Mouse (Mus musculus) hindbrain, embryonic 16.5 days (tissue): ENCODE results near the gene Sh2d7. TPM values are rescaled to one million over a fixed set of nuclear protein-coding genes. Genes with fewer than 3 reads are reported as not detected.
"Not testable (repeated sequence)": the region's sequence is repeated elsewhere in the genome, so short reads cannot be mapped to it uniquely, and the experiment has no call there.

Experiments
- ATAC-seq: fragments of 200-750 bp; cut with Nextera tagmentation; 2 replicates; pipeline ENCODE4 v1.8.0; 2017; ENCODE audit warnings: moderate TSS enrichment, moderate library complexity
- H3K27ac ChIP-seq: fragments of 300-500 bp; sonication (generic); 2 replicates; pipeline ENCODE4 v1.5.1; 2014; ENCODE audit warnings: low read depth, mild to moderate bottlenecking, control low read depth, low read length, moderate library complexity
- H3K27me3 ChIP-seq: fragments of 300-500 bp; sonication (generic); replicated peaks from 2 replicates; pipeline ENCODE4 v1.6.1; 2014; ENCODE audit warnings: low read length; ENCODE audit not compliant: control insufficient read depth, insufficient read depth
- H3K36me3 ChIP-seq: fragments of 300-500 bp; sonication (generic); 2 replicates; pipeline ENCODE4 v1.6.1; 2014; ENCODE audit warnings: mild to moderate bottlenecking, low read length, moderate library complexity, mixed read lengths; ENCODE audit not compliant: control insufficient read depth, insufficient read depth
- H3K4me1 ChIP-seq: fragments of 300-500 bp; sonication (generic); 2 replicates; pipeline ENCODE4 v1.6.1; 2014; ENCODE audit warnings: low read depth, low read length; ENCODE audit not compliant: control insufficient read depth, insufficient read depth
- H3K4me2 ChIP-seq: fragments of 300-500 bp; sonication (generic); 2 replicates; pipeline ENCODE4 v1.6.1; 2014; ENCODE audit warnings: mild to moderate bottlenecking, low read length, control low read depth, moderate library complexity
- H3K4me3 ChIP-seq: fragments of 300-500 bp; sonication (generic); 2 replicates; pipeline ENCODE4 v1.5.1; 2014; ENCODE audit warnings: mild to moderate bottlenecking, low read length, control low read depth, moderate library complexity
- H3K9ac ChIP-seq: fragments of 300-500 bp; sonication (generic); 2 replicates; pipeline ENCODE4 v1.6.1; 2014; ENCODE audit warnings: low read depth, mild to moderate bottlenecking, control low read depth, low read length, moderate library complexity
- H3K9me3 ChIP-seq: fragments of 300-500 bp; sonication (generic); 2 replicates; pipeline ENCODE4 v1.6.1; 2014; ENCODE audit warnings: mild to moderate bottlenecking, low read length, moderate library complexity; ENCODE audit not compliant: control insufficient read depth
- WGBS: fragments of 180-500 bp; shearing (Covaris S2); extraction: QIAGEN DNeasy Blood & Tissue Kit; methylation state at CpG from one replicate; pipeline ENCODE4 v1.1.7; 2014; 5-methylcytosine and 5-hydroxymethylcytosine counted together
- polyA plus RNA-seq: library from polyadenylated mRNA; unstranded; fragments of >200 nt; fragmentation: Nextera tagmentation; extraction: Ambion mirVana; gene quantifications from 2 replicates; pipeline ENCODE4 v1.2.1, GENCODE M21; 2015

Gene Sh2d7
- polyA plus RNA-seq, 1 experiment from 2014 or later = 0.05 TPM

DNA sequence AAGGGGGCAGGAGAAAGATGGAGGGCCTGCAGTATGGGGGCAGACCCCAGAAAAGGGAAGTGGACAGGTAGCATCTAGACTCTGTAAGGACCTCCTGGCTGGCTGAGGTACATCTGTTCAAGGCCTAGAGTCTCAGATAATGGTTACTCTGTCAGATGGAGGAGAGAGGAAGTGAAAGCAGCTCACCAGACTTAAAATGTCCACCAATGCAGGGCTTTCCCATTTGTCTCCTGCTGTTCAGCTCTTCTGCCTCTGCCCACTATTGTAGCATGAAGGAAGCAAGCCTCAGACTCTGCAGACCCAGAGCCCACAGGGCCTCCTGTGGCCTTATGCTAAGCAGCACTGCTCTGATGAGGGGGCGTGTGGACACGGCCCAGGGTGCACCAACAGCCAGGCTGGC lies 16.3 kb downstream of the Sh2d7 start:
- ATAC-seq = no peak
- WGBS = 83% methylated on average over 2 of the region's 2 CpGs
- Histone ChIP-seq H3K4me1 (no peaks in the 10 kb centered on the region; the same call in 1 of the 2 replicates), H3K36me3 (no peaks in the 10 kb centered on the region), H3K9me3 (no peaks in the 10 kb centered on the region), H3K4me2 (no peak overlapping the region), H3K9ac (no peak overlapping the region), H3K4me3 (no peak overlapping the region), H3K27me3 (no peaks in the 10 kb centered on the region), H3K27ac (no peak overlapping the region)

DNA sequence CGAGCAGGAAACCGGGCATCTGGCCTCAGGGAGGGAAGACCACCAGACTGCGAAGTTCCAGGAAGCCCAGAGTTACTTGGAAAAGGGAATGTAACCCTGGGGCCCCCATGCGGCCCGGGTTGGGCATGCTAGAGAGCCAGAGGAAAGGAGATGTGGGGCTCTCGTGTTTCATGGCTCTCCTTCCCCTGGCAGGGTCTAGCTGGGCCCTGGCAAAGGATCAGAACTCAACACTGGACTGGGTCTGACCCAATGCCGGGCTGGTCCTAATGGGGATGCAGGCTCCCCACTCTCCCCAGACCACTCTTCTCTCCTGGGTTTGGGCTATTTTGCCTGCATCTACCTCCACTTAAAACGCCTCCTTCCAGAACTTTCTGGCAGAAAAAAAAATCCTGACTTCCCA lies 19.9 kb downstream of the Sh2d7 start:
- Histone ChIP-seq H3K4me3 (no peak overlapping the region), H3K4me1 (peaks cover 3% of the 10 kb centered on the region; the same call in 1 of the 2 replicates), H3K9me3 (no peaks in the 10 kb centered on the region), H3K27ac (no peak overlapping the region), H3K9ac (no peak overlapping the region), H3K36me3 (no peaks in the 10 kb centered on the region), H3K4me2 (no peak overlapping the region; the same call in 1 of the 2 replicates), H3K27me3 (no peaks in the 10 kb centered on the region)
- WGBS = 78% methylated on average over 8 of the region's 8 CpGs
- no peak for ATAC-seq

- Histone ChIP-seq H3K4me1 (peaks cover 3% of the 10 kb centered on the region; the same call in 1 of the 2 replicates), H3K4me3 (peak within 1 kb of the TSS; percentile 52), H3K9me3 (no peaks in the 10 kb centered on the region), H3K4me2 (peak within 1 kb of the TSS; percentile 72), H3K27me3 (no peaks in the 10 kb centered on the region), H3K9ac (peak within 1 kb of the TSS; percentile 75), H3K36me3 (no peaks in the 10 kb centered on the region), H3K27ac (peak within 1 kb of the TSS; percentile 37; the same call in 1 of the 2 replicates)
- WGBS = 2% methylated on average over 54 of the region's 54 CpGs
- ATAC-seq = peak; percentile 97
These were observed 21.1 kb downstream of the Sh2d7 start, which contains the start of gene Cib2 for GRCm38 (mm10) chr9:54559771-54560471. Gene Cib2 (minus strand): TSS chr9:54560218.

DNA sequence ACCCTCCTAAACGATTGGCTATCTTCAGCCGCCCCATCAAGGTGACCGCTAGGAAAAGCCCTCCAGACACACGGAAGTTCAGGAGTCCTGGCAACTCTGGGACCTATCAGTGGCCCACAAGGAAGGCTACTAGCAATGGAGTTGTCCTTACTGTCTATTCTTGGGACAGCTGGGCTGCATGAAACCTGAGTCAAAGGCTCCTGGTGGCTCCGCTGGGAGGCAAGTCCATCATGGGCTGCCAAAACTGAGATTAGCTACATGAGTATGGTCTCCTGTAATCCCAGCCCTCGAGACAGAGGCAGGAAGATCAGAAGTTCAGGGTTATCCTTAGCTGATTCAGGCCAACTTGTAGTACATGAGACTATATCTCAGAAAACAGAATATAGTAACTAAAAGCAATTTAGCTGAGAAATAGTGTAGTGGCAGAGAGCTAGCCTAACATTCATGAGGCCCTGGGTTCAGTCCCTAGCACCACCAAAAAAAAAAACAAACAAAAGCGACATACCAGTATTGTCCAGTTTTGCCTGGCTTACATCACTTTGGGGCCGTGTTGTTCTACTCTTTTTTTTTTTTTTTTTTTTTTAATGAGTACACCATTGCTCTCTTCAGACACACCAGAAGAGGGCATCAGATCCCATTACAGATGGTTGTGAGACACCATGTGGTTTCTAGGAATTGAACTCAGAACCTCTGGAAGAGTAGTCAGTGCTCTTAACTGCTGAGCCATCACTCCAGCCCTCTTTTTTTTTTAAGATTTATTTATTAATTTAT lies 22.2 kb downstream of the Sh2d7 start:
- H3K27me3 ChIP-seq = no peaks in the 10 kb centered on the region
- H3K4me3 ChIP-seq = no peak overlapping the region
- ATAC-seq = no peak
- H3K4me1 ChIP-seq = peaks cover 3% of the 10 kb centered on the region; the same call in 1 of the 2 replicates
- WGBS = 94% methylated on average over 8 of the region's 8 CpGs
- H3K27ac ChIP-seq = no peak overlapping the region
- H3K36me3 ChIP-seq = no peaks in the 10 kb centered on the region
- no peak overlapping the region for H3K9ac ChIP-seq
- no peak overlapping the region; the same call in 1 of the 2 replicates for H3K4me2 ChIP-seq
- H3K9me3 ChIP-seq = no peaks in the 10 kb centered on the region

DNA sequence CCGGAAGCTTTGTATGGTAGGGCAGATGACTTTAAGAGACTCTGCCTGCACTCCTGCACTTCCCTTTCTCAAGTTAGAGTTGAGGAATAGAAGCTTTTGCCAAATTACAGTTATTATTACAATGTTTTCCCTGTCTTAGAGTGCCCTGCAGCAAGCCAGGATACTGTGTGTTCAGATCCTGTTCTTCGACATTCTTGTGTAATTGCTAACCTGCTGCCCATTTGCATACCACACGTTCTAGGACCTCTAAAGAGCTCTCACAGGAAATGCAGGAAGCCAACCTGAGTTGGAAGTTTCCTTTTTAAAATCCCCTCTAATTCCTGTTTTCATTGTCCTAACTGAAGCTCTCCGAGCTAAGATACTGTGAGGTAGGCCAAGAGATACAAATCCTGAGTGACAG lies 28.2 kb downstream of the Sh2d7 start:
- Histone ChIP-seq H3K27me3 (no peaks in the 10 kb centered on the region), H3K4me3 (no peak overlapping the region), H3K9ac (no peak overlapping the region), H3K9me3 (no peaks in the 10 kb centered on the region), H3K36me3 (no peaks in the 10 kb centered on the region), H3K27ac (no peak overlapping the region), H3K4me1 (no peaks in the 10 kb centered on the region), H3K4me2 (no peak overlapping the region)
- no peak for ATAC-seq
- WGBS = 67% methylated on average over 4 of the region's 4 CpGs

DNA sequence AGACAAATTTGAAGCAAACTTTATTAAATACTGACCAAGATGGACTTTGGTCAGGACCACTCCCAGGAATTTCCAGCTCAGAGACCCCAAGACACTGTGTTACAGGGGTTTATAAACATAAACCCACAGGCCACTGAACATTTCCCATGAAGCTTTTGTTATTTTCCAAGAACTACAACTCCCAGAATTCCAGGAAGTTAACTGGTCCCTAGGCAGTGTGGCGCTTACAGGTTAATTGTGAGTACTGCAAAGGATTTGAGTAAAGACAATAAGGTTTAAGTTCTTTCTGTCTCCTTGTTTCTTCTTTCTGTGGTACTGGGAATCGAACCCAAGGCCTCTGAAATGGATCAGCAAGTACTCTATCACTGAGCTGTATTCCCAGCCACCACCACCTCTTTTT lies 29.9 kb downstream of the Sh2d7 start:
- 38% methylated on average over 2 of the region's 2 CpGs for WGBS
- H3K36me3 ChIP-seq = no peaks in the 10 kb centered on the region

DNA sequence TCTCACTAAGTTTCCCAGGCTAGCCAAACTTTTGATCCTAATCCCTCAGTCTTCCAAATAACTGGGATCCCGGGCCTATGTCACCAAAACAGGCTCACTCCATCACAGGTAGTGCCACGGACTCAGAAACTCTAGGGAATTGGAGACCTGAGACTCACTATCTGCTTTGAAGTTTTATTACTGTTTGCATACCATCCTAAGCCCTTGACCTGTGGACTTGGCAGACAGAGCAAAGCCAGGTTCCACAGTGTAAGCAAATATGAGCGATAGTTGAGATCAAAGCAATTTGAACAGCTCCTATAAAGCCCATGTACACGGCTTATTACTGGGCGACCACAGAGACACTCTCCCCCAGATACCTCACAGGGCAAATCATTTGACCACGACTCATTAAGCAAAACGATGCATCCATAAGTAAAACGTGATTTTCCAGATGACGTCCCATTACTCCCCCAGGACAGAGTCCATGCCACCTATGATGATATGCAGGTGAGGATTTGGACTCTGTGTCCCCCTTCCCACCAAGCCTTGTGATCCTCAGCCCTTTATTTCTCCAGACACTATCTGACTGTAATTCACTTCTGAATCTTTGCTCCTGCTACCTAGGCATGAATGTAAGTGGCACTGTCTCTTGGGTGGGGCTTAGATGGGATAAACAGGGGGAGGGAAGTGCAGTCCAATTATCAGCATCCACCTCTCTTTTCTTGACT lies 32.5 kb downstream of the Sh2d7 start:
- H3K9me3 ChIP-seq = no peaks in the 10 kb centered on the region
- no peak overlapping the region for H3K27ac ChIP-seq
- ATAC-seq = no peak
- no peaks in the 10 kb centered on the region for H3K27me3 ChIP-seq
- no peaks in the 10 kb centered on the region for H3K36me3 ChIP-seq
- H3K4me3 ChIP-seq = no peak overlapping the region
- H3K9ac ChIP-seq = no peak overlapping the region
- 82% methylated on average over 9 of the region's 9 CpGs for WGBS
- H3K4me2 ChIP-seq = no peak overlapping the region
- no peaks in the 10 kb centered on the region for H3K4me1 ChIP-seq

More for the DNA sequence above, 29.9 kb downstream of the Sh2d7 start:
- no peak for ATAC-seq
- Histone ChIP-seq H3K27me3 (no peaks in the 10 kb centered on the region), H3K4me1 (no peaks in the 10 kb centered on the region), H3K4me3 (no peak overlapping the region), H3K27ac (no peak overlapping the region), H3K9me3 (no peaks in the 10 kb centered on the region), H3K9ac (no peak overlapping the region), H3K4me2 (no peak overlapping the region)

DNA sequence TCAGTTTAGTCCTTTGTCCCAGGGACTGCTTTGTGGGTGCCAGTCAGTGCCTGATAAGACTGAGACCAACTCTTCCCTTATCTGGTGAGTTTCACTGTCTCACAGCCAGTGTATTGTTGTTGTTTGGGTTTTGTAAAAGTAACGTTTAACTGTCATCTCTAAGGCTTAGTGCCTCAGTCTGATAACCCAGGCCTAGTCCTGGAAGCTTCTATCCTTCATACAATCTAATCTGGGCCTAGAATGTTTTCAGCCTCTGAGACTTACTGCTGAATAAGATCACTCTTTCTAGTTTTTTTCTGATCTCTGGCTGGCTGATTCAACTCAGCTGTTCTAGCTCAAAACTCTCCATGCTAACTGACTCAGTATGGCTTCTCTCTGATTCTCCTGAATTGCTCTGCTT lies 44.9 kb downstream of the Sh2d7 start:
- WGBS = 68% methylated on average over 1 of the region's 1 CpGs
- no peak overlapping the region for H3K9ac ChIP-seq
- no peak for ATAC-seq
- no peak overlapping the region for H3K27ac ChIP-seq
- peaks cover 15% of the 10 kb centered on the region for H3K4me1 ChIP-seq
- no peaks in the 10 kb centered on the region for H3K36me3 ChIP-seq
- H3K9me3 ChIP-seq = peaks cover 4% of the 10 kb centered on the region; the same call in 1 of the 2 replicates
- no peak overlapping the region for H3K4me3 ChIP-seq
- H3K4me2 ChIP-seq = no peak overlapping the region
- H3K27me3 ChIP-seq = no peaks in the 10 kb centered on the region

- H3K27ac ChIP-seq, H3K9ac ChIP-seq, H3K4me3 ChIP-seq, H3K9me3 ChIP-seq, H3K4me2 ChIP-seq, H3K27me3 ChIP-seq, H3K36me3 ChIP-seq, ATAC-seq: not testable (repeated sequence)
- peaks cover 15% of the 10 kb centered on the region for H3K4me1 ChIP-seq
- WGBS = 89% methylated on average over 2 of the region's 2 CpGs
These were observed 45.3 kb downstream of the Sh2d7 start for GRCm38 (mm10) chr9:54584127-54584526.
